Mouse (Mus musculus) hindbrain, embryonic 14.5 days (tissue): Measurements from ENCODE around the gene Dlx4. TPM values are rescaled to one million over a fixed set of nuclear protein-coding genes. Genes with fewer than 3 reads are reported as not detected.

Source experiments
- ATAC-seq: fragments of 200-750 bp; cut with Nextera tagmentation; 2 replicates; pipeline ENCODE4 v1.8.0; 2017; ENCODE audit warnings: moderate number of reproducible peaks, mild to moderate bottlenecking, moderate TSS enrichment, moderate library complexity; ENCODE audit not compliant: low FRiP score
- DNase-seq: peaks from one replicate; pipeline ENCODE4 v3.0.0-alpha.2; 2015; ENCODE audit warnings: low spot score
- H3K27ac ChIP-seq: fragments of 300-500 bp; sonication (generic); 2 replicates; pipeline ENCODE4 v1.5.1; 2014; ENCODE audit warnings: mild to moderate bottlenecking, moderate library complexity
- H3K27me3 ChIP-seq: fragments of 300-500 bp; sonication (generic); 2 replicates; pipeline ENCODE4 v1.6.1; 2014; ENCODE audit warnings: mild to moderate bottlenecking, low read length, mixed read lengths; ENCODE audit not compliant: control insufficient read depth, insufficient read depth
- H3K36me3 ChIP-seq: fragments of 300-500 bp; sonication (generic); replicated peaks from 2 replicates; pipeline ENCODE4 v1.6.1; 2014; ENCODE audit not compliant: control insufficient read depth, insufficient read depth
- H3K4me1 ChIP-seq: fragments of 300-500 bp; sonication (generic); replicated peaks from 2 replicates; pipeline ENCODE4 v1.6.1; 2014; ENCODE audit warnings: antibody characterized with exemption, low read length, mixed read lengths; ENCODE audit not compliant: control insufficient read depth, insufficient read depth
- H3K4me2 ChIP-seq: fragments of 300-500 bp; sonication (generic); replicated peaks from 2 replicates; pipeline ENCODE4 v1.6.1; 2014; ENCODE audit warnings: mild to moderate bottlenecking, moderate library complexity
- H3K4me3 ChIP-seq: fragments of 300-500 bp; sonication (generic); replicated peaks from 2 replicates; pipeline ENCODE4 v1.5.1; 2014; ENCODE audit warnings: mild to moderate bottlenecking, low read length
- H3K9ac ChIP-seq: fragments of 300-500 bp; sonication (generic); 2 replicates; pipeline ENCODE4 v1.6.1; 2014
- H3K9me3 ChIP-seq: fragments of 300-500 bp; sonication (generic); 2 replicates; pipeline ENCODE4 v1.6.1; 2016; ENCODE audit warnings: low read length; ENCODE audit not compliant: control insufficient read depth
- WGBS: fragments of 180-500 bp; shearing (Covaris S2); extraction: QIAGEN DNeasy Blood & Tissue Kit; methylation state at CpG from one replicate; pipeline ENCODE4 v1.1.7; 2014; 5-methylcytosine and 5-hydroxymethylcytosine counted together
- polyA plus RNA-seq: library from polyadenylated mRNA; unstranded; fragments of >200 nt; fragmentation: Nextera tagmentation; extraction: Ambion mirVana; gene quantifications from 2 replicates; pipeline ENCODE4 v1.2.1, GENCODE M21; 2014

Dlx4 gene
- polyA plus RNA-seq, 1 experiment from 2014 or later = not detected

DNA sequence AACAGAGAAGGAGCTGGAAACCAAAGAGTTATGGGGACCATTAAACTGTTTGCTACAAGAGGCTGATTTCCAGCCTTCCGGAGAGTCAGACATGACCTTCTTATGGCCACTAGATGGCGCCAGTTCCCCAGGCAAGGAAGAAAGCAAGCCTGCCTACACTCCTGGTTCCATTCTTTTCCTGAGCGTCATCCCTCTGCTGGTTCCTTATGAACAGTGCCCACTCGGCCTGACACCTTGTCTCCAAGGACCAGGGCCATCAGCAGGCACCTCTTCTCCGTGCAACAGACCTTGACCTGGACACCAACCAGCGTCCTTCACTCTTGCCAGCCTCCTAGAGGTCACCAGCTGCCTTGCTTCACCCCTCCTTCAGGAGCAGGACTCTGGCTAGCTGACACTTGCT lies 29.0 kb downstream of the Dlx4 start:
- DNase-seq (peak; percentile 92), ATAC-seq (peak; percentile 61; the same call in 1 of the 2 replicates)
- Histone ChIP-seq H3K9ac (no peak overlapping the region), H3K4me2 (no peak overlapping the region), H3K27me3 (peaks cover 43% of the 10 kb centered on the region), H3K9me3 (no peaks in the 10 kb centered on the region), H3K36me3 (no peaks in the 10 kb centered on the region), H3K4me1 (peaks cover 19% of the 10 kb centered on the region; the same call in 1 of the 2 replicates), H3K4me3 (no peak overlapping the region), H3K27ac (no peak overlapping the region)
- 1% methylated on average over 6 of the region's 6 CpGs for WGBS

DNA sequence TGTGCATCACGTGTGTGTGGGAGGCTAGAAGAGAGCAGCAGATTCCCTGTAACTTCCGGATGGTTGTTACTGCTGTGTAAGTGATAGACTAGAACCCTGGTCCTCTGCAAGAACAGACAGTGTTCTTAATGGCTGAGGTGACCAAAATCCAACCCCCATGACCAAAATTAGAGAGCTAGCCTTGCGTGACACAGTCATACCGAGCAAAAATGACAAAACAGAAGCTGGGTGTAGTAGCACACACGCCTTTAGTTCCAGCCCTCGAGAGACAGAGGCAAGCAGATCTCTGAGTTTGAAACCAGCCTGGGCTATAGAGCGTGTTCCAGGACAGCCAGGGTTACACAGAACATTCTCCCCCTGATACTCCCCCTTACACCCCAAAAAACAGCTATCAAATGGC lies 36.0 kb downstream of the Dlx4 start:
- Histone ChIP-seq H3K27ac (no peak overlapping the region), H3K4me3 (no peak overlapping the region), H3K4me2 (no peak overlapping the region), H3K27me3 (0 out of 2 replicates have a peak, but pooled peaks cover 5% of the 10 kb centered on the region), H3K36me3 (no peaks in the 10 kb centered on the region), H3K4me1 (no peaks in the 10 kb centered on the region), H3K9ac (no peak overlapping the region), H3K9me3 (no peaks in the 10 kb centered on the region)
- DNase-seq = no peak
- 89% methylated on average over 7 of the region's 7 CpGs for WGBS
- ATAC-seq = no peak

DNA sequence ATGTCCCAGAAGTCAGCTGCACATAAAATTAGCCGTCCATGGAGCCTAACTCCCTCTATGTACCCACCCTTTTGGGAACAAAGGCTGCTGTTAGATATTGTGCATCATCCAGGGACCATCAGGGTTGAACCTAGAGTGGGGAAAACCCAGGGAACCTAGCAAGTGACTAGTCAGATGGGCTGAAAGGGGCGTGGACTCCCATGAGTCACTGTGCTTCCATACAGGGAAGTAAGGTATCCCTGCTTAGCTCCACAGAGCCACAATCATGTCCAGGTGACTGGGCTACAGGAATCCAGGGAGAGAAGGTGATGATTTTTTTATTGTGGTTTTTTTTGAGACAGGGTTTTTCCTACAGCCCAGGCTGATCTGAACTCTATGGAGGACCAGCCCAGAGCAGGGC lies 37.1 kb downstream of the Dlx4 start:
- Histone ChIP-seq H3K4me3 (no peak overlapping the region), H3K27ac (no peak overlapping the region), H3K4me2 (no peak overlapping the region), H3K9ac (no peak overlapping the region), H3K4me1 (no peaks in the 10 kb centered on the region), H3K27me3 (0 out of 2 replicates have a peak, but pooled peaks cover 5% of the 10 kb centered on the region), H3K36me3 (no peaks in the 10 kb centered on the region), H3K9me3 (no peaks in the 10 kb centered on the region)
- ATAC-seq (no peak), DNase-seq (no peak)
- 88% methylated on average over 2 of the region's 2 CpGs for WGBS

DNA sequence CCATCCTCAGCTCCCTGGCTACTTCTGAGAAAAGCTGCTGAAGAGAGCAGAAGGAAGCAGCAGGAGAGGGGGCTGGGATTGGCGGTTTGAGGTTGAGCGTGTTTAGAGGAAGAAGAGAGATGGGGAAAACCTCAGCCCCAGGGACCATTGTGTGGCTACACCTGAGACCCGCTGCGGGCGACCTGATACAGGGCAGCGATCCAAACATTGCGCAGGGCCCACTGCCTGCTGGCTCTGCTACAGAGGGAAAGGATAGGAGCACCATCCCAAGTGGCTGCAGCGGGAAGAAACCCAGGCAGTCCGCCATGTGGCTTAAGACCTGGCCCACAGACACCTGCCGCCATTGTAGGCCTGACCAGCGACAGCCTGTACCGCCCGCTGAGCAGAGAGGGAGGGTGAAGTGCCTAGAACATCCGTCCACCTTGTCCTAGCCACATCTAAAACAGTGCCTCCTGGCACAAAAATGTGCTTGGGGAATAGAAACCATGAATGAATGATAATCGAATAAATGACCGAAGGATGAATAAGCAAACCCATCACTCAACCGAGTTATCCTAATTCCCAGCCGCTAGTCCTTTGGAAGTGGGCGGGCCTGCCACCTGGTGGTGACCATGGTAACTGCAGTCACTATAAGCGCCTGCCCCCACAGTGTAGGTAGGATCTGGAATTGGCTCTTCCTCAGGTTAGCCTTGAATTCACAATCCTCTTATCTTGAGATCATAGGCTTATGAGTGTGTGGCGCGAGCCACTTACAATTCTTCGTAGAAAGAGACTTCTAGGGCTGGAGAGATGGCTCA lies 39.4 kb downstream of the Dlx4 start:
- H3K9me3 ChIP-seq = no peaks in the 10 kb centered on the region
- DNase-seq (peak; percentile 88), ATAC-seq (peak; percentile 82)
- WGBS = 33% methylated on average over 23 of the region's 23 CpGs
- 0 out of 2 replicates have a peak overlapping the region, but pooled peaks have one; percentile 8 for H3K4me2 ChIP-seq
- H3K27ac ChIP-seq = no peak overlapping the region
- H3K4me3 ChIP-seq = no peak overlapping the region
- H3K27me3 ChIP-seq = 0 out of 2 replicates have a peak, but pooled peaks cover 5% of the 10 kb centered on the region
- no peaks in the 10 kb centered on the region for H3K4me1 ChIP-seq
- H3K36me3 ChIP-seq = no peaks in the 10 kb centered on the region
- no peak overlapping the region for H3K9ac ChIP-seq

DNA sequence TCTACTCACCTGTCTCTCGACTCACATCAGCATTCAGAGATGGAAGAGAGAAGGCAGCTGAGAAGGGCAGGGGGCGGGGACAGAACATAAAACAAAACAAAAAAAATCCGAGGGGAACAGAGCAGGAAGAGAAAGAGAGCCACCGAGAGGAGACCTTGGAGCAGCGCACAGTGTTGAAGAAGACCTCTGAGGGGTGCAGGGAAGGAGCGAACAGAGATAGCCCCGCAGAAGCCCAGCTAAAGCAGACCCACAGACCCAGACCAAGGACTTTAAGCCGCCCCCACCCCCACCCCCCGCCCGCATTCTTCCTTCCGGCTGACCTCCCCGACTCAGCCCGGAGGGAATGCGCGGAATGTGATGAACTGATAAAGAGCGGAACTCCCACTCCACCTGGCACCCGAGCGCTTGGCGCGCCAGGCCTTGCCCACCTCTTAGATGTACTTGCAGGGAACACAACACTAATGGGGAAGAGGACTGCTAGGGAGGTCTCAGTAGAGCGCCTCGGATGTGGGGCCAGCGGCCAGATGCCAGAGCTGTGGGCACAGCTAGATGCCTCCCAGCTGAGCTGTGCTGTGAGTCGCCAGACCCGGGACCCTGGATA lies 40.7 kb downstream of the Dlx4 start:
- no peaks in the 10 kb centered on the region for H3K9me3 ChIP-seq
- 3% methylated on average over 25 of the region's 25 CpGs for WGBS
- no peak overlapping the region for H3K4me3 ChIP-seq
- H3K36me3 ChIP-seq = no peaks in the 10 kb centered on the region
- H3K27me3 ChIP-seq = 0 out of 2 replicates have a peak, but pooled peaks cover 5% of the 10 kb centered on the region
- H3K4me2 ChIP-seq = peak overlapping the region; percentile 34
- H3K27ac ChIP-seq = no peak overlapping the region
- no peak for ATAC-seq
- H3K4me1 ChIP-seq = no peaks in the 10 kb centered on the region
- H3K9ac ChIP-seq = no peak overlapping the region
- no peak for DNase-seq

DNA sequence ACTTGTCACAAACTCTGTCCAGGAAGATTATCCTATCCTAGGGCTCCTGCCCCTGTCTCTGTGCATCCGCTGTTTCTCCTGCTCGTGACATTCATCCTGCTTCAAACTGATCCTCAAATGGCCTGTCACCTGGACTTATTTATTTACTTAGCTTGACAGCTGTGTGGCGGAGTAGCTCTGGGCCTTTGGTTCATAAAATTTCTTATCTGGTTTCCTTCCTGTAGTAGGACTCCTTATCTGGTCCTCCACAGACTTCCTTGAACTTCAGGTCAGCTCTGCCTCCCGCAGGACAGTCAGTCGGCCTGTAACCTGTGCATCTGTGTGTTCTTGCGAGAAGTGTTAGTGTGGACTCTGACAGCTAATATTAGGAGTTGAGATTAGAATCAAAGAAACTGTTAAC lies 41.8 kb downstream of the Dlx4 start:
- Histone ChIP-seq H3K9ac (no peak overlapping the region), H3K9me3 (no peaks in the 10 kb centered on the region), H3K4me1 (no peaks in the 10 kb centered on the region), H3K4me2 (no peak overlapping the region), H3K36me3 (no peaks in the 10 kb centered on the region), H3K4me3 (no peak overlapping the region), H3K27ac (no peak overlapping the region), H3K27me3 (0 out of 2 replicates have a peak, but pooled peaks cover 5% of the 10 kb centered on the region)
- 80% methylated on average over 6 of the region's 6 CpGs for WGBS
- DNase-seq (no peak), ATAC-seq (no peak)

DNA sequence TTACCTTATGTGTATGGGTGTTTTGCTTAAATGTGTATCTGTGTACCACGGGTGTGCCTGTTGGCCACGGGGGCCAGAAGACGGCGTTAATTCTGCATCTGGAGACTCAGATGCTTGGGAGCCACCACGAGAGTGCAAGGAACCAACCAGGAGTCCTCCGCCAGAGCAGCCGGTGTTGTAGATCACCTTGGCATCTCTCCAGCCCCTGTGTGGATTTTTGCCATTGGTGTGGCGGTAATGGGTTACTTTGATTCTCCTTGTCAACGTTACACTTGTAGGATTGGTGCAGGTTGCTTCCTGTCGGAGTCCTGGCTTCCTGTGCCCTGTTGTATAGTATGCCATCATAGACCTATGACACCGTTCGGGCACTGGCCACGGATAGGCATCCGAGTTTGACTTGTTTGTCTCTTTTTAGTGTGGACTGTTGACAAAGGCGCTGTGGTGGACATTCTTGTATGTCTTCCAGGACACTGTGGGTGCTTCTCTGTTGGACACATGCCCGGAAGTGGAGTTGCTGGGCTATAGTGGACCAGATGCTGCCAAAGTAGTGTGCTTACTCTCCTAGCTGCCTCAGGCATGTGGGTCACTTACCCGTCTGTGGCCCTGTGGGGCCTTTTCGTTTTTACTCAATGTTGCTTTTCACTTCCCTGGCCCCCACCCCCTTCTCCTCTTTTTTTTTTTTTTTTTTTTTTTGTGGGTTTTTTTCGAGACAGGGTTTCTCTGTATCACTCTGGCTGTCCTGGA lies 43.7 kb downstream of the Dlx4 start:
- H3K36me3 ChIP-seq = no peaks in the 10 kb centered on the region
- no peak for ATAC-seq
- H3K4me1 ChIP-seq = no peaks in the 10 kb centered on the region
- no peak overlapping the region for H3K4me3 ChIP-seq
- H3K4me2 ChIP-seq = no peak overlapping the region
- WGBS = 90% methylated on average over 19 of the region's 19 CpGs
- no peak for DNase-seq
- no peak overlapping the region for H3K9ac ChIP-seq
- no peaks in the 10 kb centered on the region for H3K9me3 ChIP-seq
- H3K27me3 ChIP-seq = 0 out of 2 replicates have a peak, but pooled peaks cover 5% of the 10 kb centered on the region
- H3K27ac ChIP-seq = no peak overlapping the region

DNA sequence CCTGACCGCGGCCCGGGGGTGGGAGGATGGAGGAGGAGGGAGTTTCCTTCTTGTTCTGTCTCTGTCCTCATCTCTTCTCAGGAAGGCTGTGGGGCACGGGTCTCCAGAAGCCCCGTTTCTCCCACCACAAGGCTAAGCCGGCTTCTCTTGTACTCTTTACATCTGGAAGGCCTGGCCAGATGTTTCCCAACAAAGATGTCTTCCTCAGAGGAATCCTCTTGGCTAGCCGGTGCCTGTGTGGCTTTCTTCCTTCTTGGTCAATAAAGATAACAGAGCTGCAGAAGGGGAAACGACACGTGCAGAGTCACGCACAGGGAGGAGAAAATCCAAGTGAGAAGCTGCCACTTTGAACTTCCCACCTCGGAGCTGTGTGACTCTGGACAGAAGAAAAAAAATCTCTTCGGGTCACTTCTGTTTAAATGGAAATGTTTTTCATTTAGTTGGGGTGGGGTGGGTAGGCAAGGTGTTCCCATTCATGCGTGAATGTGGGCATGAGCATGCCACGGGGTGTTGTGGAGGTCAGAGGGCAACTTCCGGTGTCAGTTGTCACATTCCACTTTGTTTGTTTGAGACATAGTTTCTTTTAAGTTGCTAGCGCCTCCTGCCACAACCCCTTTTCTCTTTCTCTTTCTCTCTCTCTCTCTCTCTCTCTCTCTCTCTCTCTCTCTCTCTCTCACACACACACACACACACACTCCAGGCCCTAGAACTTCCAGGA lies 44.8 kb downstream of the Dlx4 start:
- Histone ChIP-seq H3K4me1 (0 out of 2 replicates have a peak, but pooled peaks cover 7% of the 10 kb centered on the region), H3K27me3 (0 out of 2 replicates have a peak, but pooled peaks cover 5% of the 10 kb centered on the region), H3K9ac (no peak overlapping the region), H3K4me3 (no peak overlapping the region), H3K36me3 (no peaks in the 10 kb centered on the region), H3K9me3 (no peaks in the 10 kb centered on the region), H3K4me2 (no peak overlapping the region), H3K27ac (no peak overlapping the region)
- DNase-seq (no peak), ATAC-seq (no peak)
- WGBS = 19% methylated on average over 16 of the region's 16 CpGs
